ENCODE assay signal across 11 mouse cellular contexts in the genomic region with DNA sequence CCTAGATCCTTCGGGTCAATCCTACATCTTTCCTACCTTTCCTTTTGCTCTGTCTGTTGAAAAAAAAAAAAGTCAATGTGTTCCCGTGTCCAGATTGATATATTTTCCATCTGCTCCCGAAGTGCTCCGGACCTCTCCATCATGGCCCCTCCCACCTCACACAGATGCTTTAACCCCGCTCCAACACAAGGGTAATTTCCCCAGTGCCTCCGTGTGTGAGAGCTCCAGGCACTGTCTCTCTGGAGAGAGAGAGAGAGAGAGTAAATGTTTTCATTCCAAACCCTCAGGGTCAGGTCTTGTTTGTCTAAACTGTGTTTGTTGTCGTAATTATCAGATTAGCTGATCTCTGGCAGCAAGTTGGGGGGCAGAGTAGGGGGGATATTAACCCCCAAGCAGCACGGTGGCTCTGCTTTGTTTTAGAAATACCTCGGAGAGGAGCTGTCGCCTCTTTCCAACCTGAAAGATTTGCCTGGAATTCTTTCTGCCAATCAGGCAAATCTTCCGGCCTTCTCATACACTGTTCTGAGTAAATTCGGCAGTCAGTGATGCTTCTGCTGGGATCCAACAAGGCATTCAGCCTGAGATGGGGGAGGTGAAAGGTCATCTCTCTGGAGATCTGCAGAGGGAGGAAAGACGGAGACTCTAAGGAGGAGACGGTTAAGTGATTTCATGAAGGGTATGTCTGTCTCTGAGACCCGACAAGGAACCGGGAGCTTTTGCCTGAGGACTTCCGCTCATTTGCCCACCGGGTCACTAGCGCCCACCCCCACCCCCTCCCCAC. TPM values are rescaled to one million over a fixed set of nuclear protein-coding genes. Genes with fewer than 3 reads are reported as not detected.
DNase-seq lines count a peak whose midpoint lies in the region; ATAC-seq and TF ChIP-seq lines count a peak whose summit lies in the region.
"Had no signal": no experiment of that assay in that cellular context is flagged by ENCODE, and none has a peak within 500 bp of the region (broad histone marks: within the 10 kb centered on the region; RNA-seq: fewer than 3 reads in every experiment).

No protein-coding gene starts in this region.

- no peaks in the 10 kb centered on the region for H3K9me3 ChIP-seq in kidney, postnatal 0 days (replicated peaks; ENCODE audit: low read length)
- no peaks in the 10 kb centered on the region for H3K9me3 ChIP-seq in forebrain, embryonic 13.5 days (replicated peaks)
- H3K9me3 ChIP-seq in limb, embryonic 13.5 days = no peaks in the 10 kb centered on the region
- no peaks in the 10 kb centered on the region for H3K9me3 ChIP-seq in stomach, embryonic 14.5 days (ENCODE audit: control insufficient read depth, low read depth, low read length)

- 0 out of 2 replicates have a peak, but pooled peaks cover 4% of the 10 kb centered on the region for H3K27me3 ChIP-seq in kidney, postnatal 0 days (ENCODE audit: insufficient read depth, low read length)
- H3K27me3 ChIP-seq in forebrain, embryonic 13.5 days = peaks cover 16% of the 10 kb centered on the region; the same call in 1 of the 2 replicates
- peaks cover 34% of the 10 kb centered on the region for H3K27me3 ChIP-seq in limb, embryonic 13.5 days
- H3K27me3 ChIP-seq in stomach, embryonic 14.5 days (ENCODE audit: control insufficient read depth, insufficient read depth, low read length) = 0 out of 2 replicates have a peak, but pooled peaks cover 3% of the 10 kb centered on the region

- H3K27ac ChIP-seq in kidney, postnatal 0 days = no peak overlapping the region
- H3K27ac ChIP-seq in forebrain, embryonic 13.5 days = no peak overlapping the region
- H3K27ac ChIP-seq in limb, embryonic 13.5 days = no peak overlapping the region
- H3K27ac ChIP-seq in stomach, embryonic 14.5 days (ENCODE audit: low read length) = no peak overlapping the region

- no peak overlapping the region for H3K4me3 ChIP-seq in kidney, postnatal 0 days (replicated peaks; ENCODE audit: low read depth, low read length)
- H3K4me3 ChIP-seq in forebrain, embryonic 13.5 days = no peak overlapping the region
- H3K4me3 ChIP-seq in limb, embryonic 13.5 days = no peak overlapping the region
- no peak overlapping the region for H3K4me3 ChIP-seq in stomach, embryonic 14.5 days (ENCODE audit: low read depth, low read length)
- H3K4me3 ChIP-seq: erythroblast, embryonic 14.5 days had no signal

- TF ChIP-seq CTCF in kidney, postnatal 0 days (IDR thresholded peaks at IDR 0.05; ENCODE audit: low read depth) = no peak

- peak; percentile 49 for DNase-seq in kidney, postnatal 0 days (ENCODE audit: low spot score)
- DNase-seq in kidney, postnatal 10 days = no peak
- no peak for DNase-seq in natural killer cell, adult 2 months (ENCODE audit: low spot score in 2 of 2)
- no peak for DNase-seq in gastrocnemius, postnatal 4 days (ENCODE audit: low spot score in 2 of 2)
- no peak for DNase-seq in testis, postnatal 14 days (ENCODE audit: low spot score)
- DNase-seq: adrenal gland, postnatal 25 days; left cerebral cortex, postnatal 4 days had no signal

- no peak for ATAC-seq in kidney, postnatal 0 days (replicated peaks; ENCODE audit: low FRiP score, low read depth)
- ATAC-seq in forebrain, embryonic 13.5 days = no peak
- ATAC-seq in limb, embryonic 13.5 days (ENCODE audit: low FRiP score, low read depth) = no peak
- ATAC-seq in stomach, embryonic 14.5 days (ENCODE audit: insufficient number of reproducible peaks, insufficient read depth, low FRiP score, low read depth) = no peak

- no peak overlapping the region for H3K9ac ChIP-seq in kidney, postnatal 0 days (ENCODE audit: low read depth, low read length)
- H3K9ac ChIP-seq in forebrain, embryonic 13.5 days = no peak overlapping the region; the same call in 1 of the 2 replicates
- H3K9ac ChIP-seq in limb, embryonic 13.5 days = no peak overlapping the region
- H3K9ac ChIP-seq in stomach, embryonic 14.5 days (replicated peaks; ENCODE audit: low read depth, low read length) = no peak overlapping the region

- H3K4me1 ChIP-seq in kidney, postnatal 0 days (replicated peaks; ENCODE audit: insufficient read depth, low read length) = 0 out of 2 replicates have a peak, but pooled peaks cover 6% of the 10 kb centered on the region
- peaks cover 8% of the 10 kb centered on the region for H3K4me1 ChIP-seq in forebrain, embryonic 13.5 days
- peaks cover 9% of the 10 kb centered on the region; the same call in 1 of the 2 replicates for H3K4me1 ChIP-seq in limb, embryonic 13.5 days
- H3K4me1 ChIP-seq in stomach, embryonic 14.5 days (ENCODE audit: control insufficient read depth, insufficient read depth, low read length) = peaks cover 5% of the 10 kb centered on the region; the same call in 1 of the 2 replicates

- H3K4me2 ChIP-seq in kidney, postnatal 0 days (ENCODE audit: low read length) = peak overlapping the region; percentile 24
- peak overlapping the region; percentile 30 for H3K4me2 ChIP-seq in forebrain, embryonic 13.5 days
- H3K4me2 ChIP-seq in limb, embryonic 13.5 days (replicated peaks) = peak overlapping the region; percentile 48
- peak overlapping the region; percentile 19; the same call in 1 of the 2 replicates for H3K4me2 ChIP-seq in stomach, embryonic 14.5 days (replicated peaks; ENCODE audit: low read depth, low read length)

- no peaks in the 10 kb centered on the region for H3K36me3 ChIP-seq in kidney, postnatal 0 days (ENCODE audit: insufficient read depth, low read length)
- H3K36me3 ChIP-seq in forebrain, embryonic 13.5 days (ENCODE audit: poor library complexity, severe bottlenecking) = no peaks in the 10 kb centered on the region
- H3K36me3 ChIP-seq in limb, embryonic 13.5 days = no peaks in the 10 kb centered on the region
- no peaks in the 10 kb centered on the region for H3K36me3 ChIP-seq in stomach, embryonic 14.5 days (ENCODE audit: control insufficient read depth, insufficient read depth, low read length)

- 6% methylated on average over 19 of the region's 19 CpGs for WGBS in kidney, postnatal 0 days
- WGBS in forebrain, embryonic 13.5 days = 11% methylated on average over 19 of the region's 19 CpGs
- WGBS in limb, embryonic 13.5 days = 10% methylated on average over 19 of the region's 19 CpGs
- 4% methylated on average over 19 of the region's 19 CpGs for WGBS in stomach, embryonic 14.5 days

RNA-seq across cellular contexts. Expression of a gene that starts 22.1 kb away (rescaled TPM):
- polyA plus RNA-seq in kidney, postnatal 0 days (2015; fragmentation: Nextera tagmentation; extraction: Ambion mirVana) = 86.6 and 93.6 TPM in 2 replicates
- polyA plus RNA-seq in forebrain, embryonic 13.5 days (2015; fragmentation: Nextera tagmentation; extraction: Ambion mirVana) = 62.4 and 65.2 TPM in 2 replicates
- 31.8 and 31.9 TPM in 2 replicates for polyA plus RNA-seq in limb, embryonic 13.5 days (2015; fragmentation: Nextera tagmentation; extraction: Ambion mirVana)
- 21.3 and 21.6 TPM in 2 replicates for polyA plus RNA-seq in stomach, embryonic 14.5 days (2014; fragmentation: Nextera tagmentation; extraction: Ambion mirVana)
- total RNA-seq in gastrocnemius, postnatal 4 days (2021) = 100 to 1,000 TPM; 102 to 115 TPM
